Mouse (Mus musculus) T-cell, adult 66 days (primary cell): ENCODE data around the gene Ccr4. TPM values are rescaled to one million over a fixed set of nuclear protein-coding genes. Genes with fewer than 3 reads are reported as not detected.

Experiments used
- total RNA-seq, 2 experiments: library from RNA; stranded (reverse); gene quantifications; 3 replicates in 1 of 2; 4 replicates in 1 of 2; pipeline ENCODE4 v1.2.4; 2023

Gene Ccr4
- 1 to 10 TPM; 2.8 to 4.3 TPM for total RNA-seq

DNA sequence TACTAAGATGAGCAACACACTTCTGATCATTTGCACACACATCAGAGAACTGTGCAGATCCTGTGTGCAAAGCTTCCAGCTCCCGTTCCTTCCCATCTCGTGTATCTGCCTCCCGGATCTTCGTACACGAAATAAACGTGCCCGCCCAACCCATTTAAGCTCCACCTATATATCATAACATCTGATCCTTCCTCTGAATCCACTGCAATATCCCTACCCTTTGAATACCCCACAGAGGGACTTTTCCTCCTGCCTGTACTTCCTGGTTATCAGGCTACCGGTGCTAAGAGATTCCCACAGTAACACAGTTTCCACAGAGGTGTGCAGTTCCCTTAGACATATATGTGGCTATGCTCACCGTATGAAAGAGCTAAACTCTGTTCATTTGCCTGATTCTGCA is at the start of gene Ccr4:
Gene Ccr4 (minus strand): TSS at position 101 of the 400 bp plus-strand sequence.

DNA sequence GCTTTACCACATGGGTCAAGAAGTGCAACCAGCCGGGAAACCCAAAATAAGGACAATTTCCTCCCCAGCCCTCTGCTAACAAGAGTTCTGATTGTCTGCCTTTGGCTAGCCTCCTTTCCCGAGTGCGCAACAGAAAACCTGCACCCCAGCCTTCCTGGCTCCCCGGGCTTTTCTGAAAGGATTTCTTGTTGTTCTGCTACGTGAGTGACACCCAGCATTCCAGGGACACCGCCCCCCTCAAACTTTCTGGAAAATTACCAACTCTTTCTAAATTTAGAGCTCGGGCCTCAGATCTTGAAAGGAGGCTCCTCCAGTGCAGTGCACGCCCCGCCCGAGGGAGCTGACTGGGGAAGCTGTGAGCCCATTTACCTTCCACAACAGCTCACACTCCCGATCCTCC is 10.6 kb upstream of the Ccr4 start, which contains the start of gene C130032M10Rik:
Gene C130032M10Rik (plus strand): TSS at position 334 of the 400 bp plus-strand sequence.

Other genes with a start within 250 kb of the Ccr4 start
- gene Bcl2a1c, start 174.8 kb downstream of the Ccr4 start, total RNA-seq = not detected
- 10 to 100 TPM; 12.4 to 13.8 TPM for gene Crtap, start 114.2 kb downstream of the Ccr4 start, total RNA-seq
- 10 to 100 TPM; 20.6 to 25.8 TPM for gene Glb1, start 103.8 kb downstream of the Ccr4 start, total RNA-seq
- 10 to 100 TPM; 19.2 to 20.5 TPM for gene Tmppe, start 103.8 kb downstream of the Ccr4 start, total RNA-seq
- gene C130032M10Rik, start 10.8 kb upstream of the Ccr4 start, total RNA-seq = not detected
- gene Trim71, start 59.5 kb upstream of the Ccr4 start, total RNA-seq = not detected
- 10 to 100 TPM; 65.0 to 65.5 TPM for gene Cnot10, start 135.3 kb upstream of the Ccr4 start, total RNA-seq
- gene Dync1li1, start 183.9 kb upstream of the Ccr4 start, total RNA-seq = 10 to 100 TPM; 45.3 to 55.7 TPM
- 100 to 1,000 TPM in 1 of 2 experiments, 10 to 100 TPM in 1; 96.3 to 100 TPM for gene Cmtm6, start 226.2 kb upstream of the Ccr4 start, total RNA-seq